Mouse (Mus musculus): ENCODE measurements around the gene Bpifa6. TPM values are rescaled to one million over a fixed set of nuclear protein-coding genes. Genes with fewer than 3 reads are reported as not detected.

Gene Bpifa6
- polyA plus RNA-seq, 1 experiment = not detected

GRCm38 (mm10) chr2:154044743-154045142 lies 70.0 kb downstream of the Bpifa6 start:
- DNase-seq (ENCODE audit: low read depth) = no peak
- no peak for TF ChIP-seq CTCF (IDR thresholded peaks at IDR 0.05; ENCODE audit: borderline replicate concordance, extremely low read depth, insufficient read depth, insufficient read length)
- TF ChIP-seq POLR2A (IDR thresholded peaks at IDR 0.05; ENCODE audit: borderline replicate concordance, extremely low read depth, insufficient read depth, insufficient read length, poor library complexity, severe bottlenecking) = no peak

Other genes starting within 250 kb of the Bpifa6 start
- gene Mapre1, start 233.7 kb upstream of the Bpifa6 start, polyA plus RNA-seq (2012; rRNA removed) = 62.8 and 73.8 TPM in 2 replicates
- 0.05 and 0.16 TPM in 2 replicates for gene Efcab8, start 195.0 kb upstream of the Bpifa6 start, polyA plus RNA-seq (2012; rRNA removed)
- not detected in 2 replicates for gene Sun5, start 103.9 kb upstream of the Bpifa6 start, polyA plus RNA-seq (2012; rRNA removed)
- not detected in 2 replicates for gene Bpifb2, start 99.9 kb upstream of the Bpifa6 start, polyA plus RNA-seq (2012; rRNA removed)
- gene Bpifb6, start 74.6 kb upstream of the Bpifa6 start, polyA plus RNA-seq (2012; rRNA removed) = 0.04 TPM in 1 of 2 replicates, not detected in the other
- 0.06 and 0.07 TPM in 2 replicates for gene Bpifb3, start 56.7 kb upstream of the Bpifa6 start, polyA plus RNA-seq (2012; rRNA removed)
- not detected in 2 replicates for gene Bpifb4, start 36.7 kb upstream of the Bpifa6 start, polyA plus RNA-seq (2012; rRNA removed)
- not detected in 2 replicates for gene Bpifa2, start 33.3 kb downstream of the Bpifa6 start, polyA plus RNA-seq (2012; rRNA removed)
- not detected in 2 replicates for gene Bpifa3, start 155.4 kb downstream of the Bpifa6 start, polyA plus RNA-seq (2012; rRNA removed)
- not detected in 2 replicates for gene Bpifa1, start 167.9 kb downstream of the Bpifa6 start, polyA plus RNA-seq (2012; rRNA removed)
- not detected in 2 replicates for gene Bpifa5, start 187.7 kb downstream of the Bpifa6 start, polyA plus RNA-seq (2012; rRNA removed)
- gene Bpifb1, start 215.9 kb downstream of the Bpifa6 start, polyA plus RNA-seq (2012; rRNA removed) = 0.21 and 0.23 TPM in 2 replicates
- 0.39 and 0.49 TPM in 2 replicates for gene Bpifb5, start 248.8 kb downstream of the Bpifa6 start, polyA plus RNA-seq (2012; rRNA removed)

Data from brain, embryonic 14.5 days (tissue).